Mouse (Mus musculus) stomach, embryonic 16.5 days (tissue): ENCODE results near the gene Rassf8. TPM values are rescaled to one million over a fixed set of nuclear protein-coding genes. Genes with fewer than 3 reads are reported as not detected.

Experiments
- ATAC-seq: fragments of 200-750 bp; cut with Nextera tagmentation; 2 replicates; pipeline ENCODE4 v1.8.0; 2017; ENCODE audit warnings: moderate number of reproducible peaks, moderate TSS enrichment; ENCODE audit not compliant: insufficient read depth, low FRiP score
- H3K27ac ChIP-seq: fragments of 300-500 bp; sonication (generic); 2 replicates; pipeline ENCODE4 v1.5.1; 2014; ENCODE audit warnings: low read length
- H3K27me3 ChIP-seq: fragments of 300-500 bp; sonication (generic); 2 replicates; pipeline ENCODE4 v1.6.1; 2014; ENCODE audit warnings: low read length, control low read depth, mixed read lengths; ENCODE audit not compliant: control insufficient read depth, insufficient read depth
- H3K36me3 ChIP-seq: fragments of 300-500 bp; sonication (generic); 2 replicates; pipeline ENCODE4 v1.6.1; 2014; ENCODE audit warnings: low read length; ENCODE audit not compliant: control insufficient read depth, insufficient read depth
- H3K4me1 ChIP-seq: fragments of 300-500 bp; sonication (generic); 2 replicates; pipeline ENCODE4 v1.6.1; 2014; ENCODE audit warnings: low read length, control low read depth, mixed read lengths; ENCODE audit not compliant: control insufficient read depth, insufficient read depth
- H3K4me2 ChIP-seq: fragments of 300-500 bp; sonication (generic); 2 replicates; pipeline ENCODE4 v1.6.1; 2014; ENCODE audit warnings: low read depth, low read length, mixed read lengths
- H3K4me3 ChIP-seq: fragments of 300-500 bp; sonication (generic); replicated peaks from 2 replicates; pipeline ENCODE4 v1.5.1; 2014; ENCODE audit warnings: mild to moderate bottlenecking, low read length
- H3K9ac ChIP-seq: fragments of 300-500 bp; sonication (generic); 2 replicates; pipeline ENCODE4 v1.6.1; 2014; ENCODE audit warnings: low read length
- H3K9me3 ChIP-seq: fragments of 300-500 bp; sonication (generic); replicated peaks from 2 replicates; pipeline ENCODE4 v1.6.1; 2016; ENCODE audit warnings: low read length, control low read depth; ENCODE audit not compliant: control insufficient read depth
- WGBS: fragments of 180-500 bp; shearing (Covaris S2); extraction: QIAGEN DNeasy Blood & Tissue Kit; methylation state at CpG from one replicate; pipeline ENCODE4 v1.1.7; 2014; 5-methylcytosine and 5-hydroxymethylcytosine counted together
- polyA plus RNA-seq: library from polyadenylated mRNA; unstranded; fragments of >200 nt; fragmentation: Nextera tagmentation; extraction: Ambion mirVana; gene quantifications from 2 replicates; pipeline ENCODE4 v1.2.1, GENCODE M21; 2015

Rassf8 gene
- polyA plus RNA-seq, 1 experiment from 2014 or later: 5.7 TPM

DNA sequence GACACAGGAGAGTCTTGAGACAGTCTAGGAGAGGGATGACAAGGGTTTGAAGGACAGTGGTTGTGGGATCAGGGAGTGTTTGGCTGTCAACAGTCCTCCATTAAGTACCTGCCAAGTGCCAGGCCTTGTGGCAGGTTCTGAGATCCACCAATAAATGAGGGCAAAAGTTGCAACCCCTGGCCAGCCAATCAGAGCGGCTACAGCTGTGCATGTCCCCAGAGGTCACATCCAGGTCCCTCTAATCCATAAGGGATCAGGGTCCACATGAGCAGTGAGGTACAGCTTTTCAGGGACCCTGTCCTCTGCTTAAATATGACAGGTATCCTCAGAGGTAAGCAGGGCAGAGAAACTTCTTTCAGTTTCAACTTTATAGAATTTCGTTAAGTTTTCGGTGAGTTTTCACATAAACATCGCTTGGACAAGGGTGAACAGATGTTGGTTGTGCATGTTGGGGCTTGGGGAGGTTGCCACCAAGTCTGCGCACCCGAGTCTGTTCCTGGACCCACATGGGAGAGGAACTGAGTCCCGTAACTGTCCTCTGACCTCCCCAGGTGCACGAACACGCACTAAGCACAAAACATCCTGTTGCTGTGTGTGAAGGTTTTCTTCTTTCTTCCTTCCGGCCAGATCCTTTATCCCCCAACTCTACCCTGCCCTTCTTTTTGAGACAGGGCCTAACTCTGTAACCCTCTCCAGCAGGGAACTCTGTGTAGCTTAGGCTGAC, 107.0 kb downstream of the Rassf8 start:
- H3K27me3 ChIP-seq: no peaks in the 10 kb centered on the region
- no peaks in the 10 kb centered on the region for H3K9me3 ChIP-seq
- no peak overlapping the region for H3K4me3 ChIP-seq
- no peak overlapping the region for H3K27ac ChIP-seq
- H3K4me1 ChIP-seq: peaks cover 13% of the 10 kb centered on the region
- WGBS: 87% methylated on average over 10 of the region's 10 CpGs
- H3K9ac ChIP-seq: no peak overlapping the region
- no peak overlapping the region for H3K4me2 ChIP-seq
- ATAC-seq: no peak
- no peaks in the 10 kb centered on the region for H3K36me3 ChIP-seq

DNA sequence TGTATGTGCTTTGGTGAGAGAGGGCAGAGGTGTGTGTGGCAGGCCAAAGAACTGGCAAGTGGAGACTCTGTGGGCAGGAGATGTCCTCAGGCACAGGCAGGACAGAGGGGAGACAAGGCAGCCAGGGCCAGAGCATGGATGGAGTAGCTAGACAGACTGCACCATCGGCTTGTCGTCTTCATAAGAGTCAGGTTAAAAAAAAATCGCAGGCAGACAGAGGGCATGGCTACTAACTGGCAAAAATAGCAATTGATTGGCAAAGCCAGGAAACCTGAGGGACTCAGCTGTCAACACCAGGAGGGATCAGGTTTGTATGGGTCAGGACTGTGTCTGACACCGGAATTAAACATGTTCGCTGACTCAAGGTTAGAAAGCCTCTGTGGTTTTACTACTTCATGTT, 108.2 kb downstream of the Rassf8 start:
- 73% methylated on average over 5 of the region's 5 CpGs for WGBS
- Histone ChIP-seq H3K4me3 (no peak overlapping the region), H3K27me3 (no peaks in the 10 kb centered on the region), H3K9me3 (no peaks in the 10 kb centered on the region), H3K4me2 (no peak overlapping the region), H3K4me1 (peaks cover 13% of the 10 kb centered on the region), H3K36me3 (no peaks in the 10 kb centered on the region), H3K9ac (no peak overlapping the region), H3K27ac (no peak overlapping the region)
- no peak for ATAC-seq

DNA sequence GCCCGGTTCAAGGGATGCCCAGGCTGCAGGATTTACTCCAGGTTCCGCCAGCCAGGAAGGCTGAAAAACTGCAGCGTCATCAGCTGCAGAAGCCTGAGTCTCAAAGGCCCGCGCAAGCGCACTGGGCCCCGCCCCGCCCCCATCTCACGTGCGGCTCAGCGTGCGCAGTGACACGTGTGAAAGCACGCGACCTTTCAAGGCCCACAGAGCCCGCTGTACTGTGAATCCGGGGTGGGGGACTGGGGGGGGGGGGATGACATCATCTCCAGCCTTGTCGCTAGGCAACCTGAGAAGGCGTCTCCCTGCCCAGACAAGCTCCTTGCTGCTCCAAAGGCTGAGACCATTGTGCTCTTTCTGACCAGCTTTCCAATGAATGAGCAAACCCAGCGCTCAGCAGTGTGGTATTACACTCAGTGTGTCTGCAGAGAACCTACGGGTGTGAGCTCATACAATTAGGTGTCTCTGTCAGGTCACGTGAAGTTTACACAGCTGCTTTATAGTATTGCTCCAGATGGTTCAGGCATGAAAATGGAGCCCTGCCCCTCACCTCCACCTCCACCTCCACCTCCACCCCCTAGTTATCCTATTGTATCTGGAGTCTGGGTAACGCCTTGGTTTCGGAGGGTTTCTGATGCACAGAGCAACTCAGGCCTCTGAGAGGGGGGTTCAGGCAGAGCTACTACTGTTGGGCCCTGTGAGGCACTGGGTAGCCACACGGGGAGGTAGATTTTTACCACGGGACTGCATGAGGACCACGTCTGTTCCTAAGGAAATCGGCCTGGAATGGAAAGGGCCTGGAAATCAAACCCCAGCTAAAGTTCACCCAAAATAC, 109.4 kb downstream of the Rassf8 start:
- Histone ChIP-seq H3K9me3 (no peaks in the 10 kb centered on the region), H3K4me3 (peak overlapping the region; percentile 28), H3K27ac (peak overlapping the region; percentile 71), H3K36me3 (no peaks in the 10 kb centered on the region), H3K4me2 (peak overlapping the region; percentile 56), H3K27me3 (0 out of 2 replicates have a peak, but pooled peaks cover 2% of the 10 kb centered on the region), H3K9ac (peak overlapping the region; percentile 38; the same call in 1 of the 2 replicates), H3K4me1 (peaks cover 13% of the 10 kb centered on the region)
- ATAC-seq: peak; percentile 93
- WGBS: 8% methylated on average over 27 of the region's 28 CpGs

DNA sequence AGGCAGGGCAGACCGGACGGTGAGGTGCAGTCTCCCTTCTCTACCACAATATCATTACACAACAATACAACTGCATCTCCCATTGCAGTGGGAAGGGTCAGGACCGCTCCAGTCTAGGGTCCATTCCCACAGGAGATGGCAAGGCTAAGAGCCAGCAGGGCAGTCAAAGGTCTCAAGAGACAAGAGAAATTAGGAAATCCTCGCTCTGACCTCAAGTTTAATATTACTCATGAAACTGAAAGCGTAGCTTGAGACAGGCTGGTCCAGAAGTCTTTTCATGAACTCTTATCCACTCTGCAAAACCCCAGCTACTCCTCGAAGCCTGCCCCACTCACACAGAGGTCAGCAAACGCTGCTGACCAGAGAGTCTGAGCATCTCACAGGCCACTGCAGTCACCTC, 110.9 kb downstream of the Rassf8 start:
- Histone ChIP-seq H3K4me1 (peaks cover 11% of the 10 kb centered on the region), H3K9ac (no peak overlapping the region), H3K36me3 (no peaks in the 10 kb centered on the region), H3K27me3 (peaks cover 7% of the 10 kb centered on the region), H3K27ac (no peak overlapping the region), H3K4me3 (no peak overlapping the region), H3K9me3 (no peaks in the 10 kb centered on the region), H3K4me2 (no peak overlapping the region)
- no peak for ATAC-seq
- WGBS: 89% methylated on average over 7 of the region's 7 CpGs

DNA sequence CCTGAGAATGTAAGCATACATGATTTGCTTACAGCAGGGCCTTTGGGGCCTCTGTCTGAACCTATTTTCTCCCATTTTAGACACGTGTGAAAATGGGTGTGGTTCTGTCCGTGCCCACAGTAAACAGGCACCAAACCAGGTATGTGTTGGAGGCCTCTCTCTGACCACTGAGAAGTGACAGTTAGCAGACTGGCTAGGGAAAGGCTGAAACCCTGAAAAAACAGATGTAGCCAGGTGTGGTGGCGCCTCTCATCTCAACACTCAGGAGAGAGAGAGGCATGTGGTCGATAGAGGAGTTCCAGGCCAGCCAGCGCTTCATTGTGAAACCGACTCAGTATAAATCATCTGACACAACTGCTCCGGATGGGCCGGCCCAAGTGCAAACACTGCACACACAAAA, 111.9 kb downstream of the Rassf8 start:
- H3K36me3 ChIP-seq: no peaks in the 10 kb centered on the region
- peaks cover 11% of the 10 kb centered on the region for H3K4me1 ChIP-seq
- no peak overlapping the region for H3K4me3 ChIP-seq
- no peaks in the 10 kb centered on the region for H3K9me3 ChIP-seq
- no peak overlapping the region for H3K4me2 ChIP-seq
- H3K9ac ChIP-seq: no peak overlapping the region
- 40% methylated on average over 8 of the region's 8 CpGs for WGBS
- peaks cover 17% of the 10 kb centered on the region for H3K27me3 ChIP-seq
- H3K27ac ChIP-seq: no peak overlapping the region
- ATAC-seq: no peak

DNA sequence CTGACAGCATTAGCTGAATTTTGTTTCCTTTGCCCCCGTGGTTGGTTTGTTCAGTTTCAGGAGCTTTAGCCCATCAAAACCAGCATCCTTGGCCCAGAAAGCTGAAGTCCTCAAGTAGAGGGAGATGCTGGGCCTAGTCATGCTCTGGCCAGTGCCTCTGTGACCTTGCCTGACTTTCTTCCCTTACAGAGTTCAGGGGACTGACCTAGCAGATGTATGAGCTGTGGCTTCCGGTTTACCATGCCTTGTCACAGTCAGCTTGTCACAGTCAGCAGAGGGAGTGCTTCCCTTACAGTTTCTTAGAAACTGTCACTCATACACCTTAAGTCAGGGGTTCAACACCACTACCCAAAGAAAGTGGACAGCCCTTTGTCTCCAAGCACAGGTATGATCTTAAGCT, 113.8 kb downstream of the Rassf8 start:
- H3K36me3 ChIP-seq: no peaks in the 10 kb centered on the region
- peaks cover 7% of the 10 kb centered on the region for H3K4me1 ChIP-seq
- no peak for ATAC-seq
- 59% methylated on average over 2 of the region's 2 CpGs for WGBS
- H3K9me3 ChIP-seq: no peaks in the 10 kb centered on the region
- no peak overlapping the region for H3K27ac ChIP-seq
- H3K9ac ChIP-seq: no peak overlapping the region
- H3K27me3 ChIP-seq: peaks cover 37% of the 10 kb centered on the region
- no peak overlapping the region for H3K4me3 ChIP-seq
- no peak overlapping the region for H3K4me2 ChIP-seq

DNA sequence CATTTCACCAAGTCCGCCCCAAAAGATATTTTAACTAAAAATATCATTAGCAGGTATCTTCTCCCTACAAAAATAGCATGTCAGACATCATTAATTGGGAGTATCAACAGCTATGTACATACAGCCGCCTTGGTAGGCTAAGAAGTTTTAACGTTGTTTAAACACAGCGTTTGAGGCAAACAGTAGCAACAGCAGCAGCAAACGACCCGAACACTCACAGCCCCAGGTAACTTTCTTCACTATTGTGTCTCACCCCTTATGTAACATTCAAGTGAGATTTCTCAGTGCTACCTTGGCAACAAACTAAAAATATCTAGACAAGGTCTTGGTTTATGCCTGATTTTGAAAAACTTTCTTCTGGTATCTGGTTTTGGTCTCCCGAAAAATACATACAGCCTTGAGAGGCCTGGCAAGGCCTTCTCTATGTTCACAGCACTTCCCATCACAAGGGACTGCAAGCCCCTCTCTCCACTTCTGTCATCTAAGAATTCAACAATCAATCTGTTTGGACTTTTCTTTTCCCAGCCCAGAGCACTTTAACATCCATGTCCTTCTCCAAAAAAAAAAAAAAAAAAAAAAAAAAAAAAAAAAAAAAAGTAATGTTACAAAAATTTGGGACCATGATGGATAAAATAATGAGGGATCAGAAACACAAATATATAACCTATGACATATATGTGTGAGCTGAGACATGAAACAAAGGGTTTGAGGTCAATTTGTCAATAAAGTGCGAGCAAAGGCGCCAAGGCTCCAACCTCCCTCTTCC, 115.1 kb downstream of the Rassf8 start:
- H3K9me3 ChIP-seq: no peaks in the 10 kb centered on the region
- 76% methylated on average over 9 of the region's 9 CpGs for WGBS
- peaks cover 40% of the 10 kb centered on the region for H3K27me3 ChIP-seq
- H3K27ac ChIP-seq: no peak overlapping the region
- ATAC-seq: no peak
- H3K9ac ChIP-seq: no peak overlapping the region
- H3K4me1 ChIP-seq: peaks cover 4% of the 10 kb centered on the region
- no peak overlapping the region for H3K4me3 ChIP-seq
- no peaks in the 10 kb centered on the region for H3K36me3 ChIP-seq
- no peak overlapping the region; the same call in 1 of the 2 replicates for H3K4me2 ChIP-seq

DNA sequence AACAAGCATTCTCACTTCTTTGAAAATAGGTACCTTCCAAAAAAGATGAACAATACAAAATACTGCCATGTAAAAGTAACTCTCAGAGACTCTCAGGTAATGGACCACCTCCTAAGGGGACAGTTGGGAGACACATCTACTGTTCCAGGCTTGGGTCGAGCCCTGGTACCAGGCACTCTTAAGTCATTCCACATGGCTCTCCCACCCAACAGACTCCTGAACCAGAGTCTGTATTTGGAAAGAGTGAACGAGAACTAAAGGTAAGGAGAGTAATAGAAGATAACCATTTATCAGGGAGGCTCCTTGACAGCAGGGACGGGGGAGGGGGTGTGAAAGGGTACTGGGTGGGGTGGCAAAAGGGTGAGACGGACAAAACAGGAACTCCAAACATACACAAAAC, 115.8 kb downstream of the Rassf8 start:
- Histone ChIP-seq H3K27ac (no peak overlapping the region), H3K4me1 (peaks cover 4% of the 10 kb centered on the region), H3K4me2 (peak overlapping the region; percentile 94), H3K9me3 (no peaks in the 10 kb centered on the region), H3K27me3 (peaks cover 44% of the 10 kb centered on the region), H3K36me3 (no peaks in the 10 kb centered on the region), H3K9ac (no peak overlapping the region), H3K4me3 (peak overlapping the region; percentile 59)
- ATAC-seq: no peak
- 17% methylated on average over 4 of the region's 4 CpGs for WGBS

DNA sequence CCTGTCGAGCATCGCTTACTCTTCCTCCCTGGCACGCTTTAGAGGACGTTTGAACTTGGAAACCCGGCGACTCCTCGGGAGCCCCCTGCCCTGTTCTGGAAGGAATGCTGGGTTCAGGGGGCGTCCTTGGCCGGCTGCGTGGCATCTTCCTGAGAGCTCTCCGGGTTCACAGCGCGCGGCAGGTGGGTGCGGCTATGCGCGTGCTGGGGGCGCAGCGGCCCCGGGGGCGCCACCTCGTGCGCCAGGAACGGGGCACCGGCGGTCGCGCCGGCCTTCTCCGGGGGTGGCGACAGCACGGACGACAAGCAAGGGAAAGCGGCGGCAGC, 116.2 kb downstream of the Rassf8 start:
- Histone ChIP-seq H3K27ac (no peak overlapping the region), H3K9me3 (no peaks in the 10 kb centered on the region), H3K36me3 (no peaks in the 10 kb centered on the region), H3K4me3 (peak overlapping the region; percentile 59), H3K4me2 (peak overlapping the region; percentile 94), H3K9ac (peak overlapping the region; percentile 71), H3K4me1 (peaks cover 4% of the 10 kb centered on the region), H3K27me3 (peaks cover 44% of the 10 kb centered on the region)
- WGBS: 2% methylated on average over 35 of the region's 35 CpGs
- ATAC-seq: no peak
